8 mouse cellular contexts compared by ENCODE assay signal in genomic region chr9:51075780-51076179, GRCm38 (mm10). TPM values are rescaled to one million over a fixed set of nuclear protein-coding genes. Genes with fewer than 3 reads are reported as not detected.
A peak's percentile ranks its signal among the peaks of the same experiment; 100 is the strongest.
DNase-seq lines count a peak whose midpoint lies in the region; ATAC-seq and TF ChIP-seq lines count a peak whose summit lies in the region.

No protein-coding gene starts in this region.

- DNase-seq in right cerebral cortex, postnatal 14 days: peak; percentile 19
- no peak for DNase-seq in right cerebral cortex, adult 2 months (ENCODE audit: low spot score in 2 of 2)
- DNase-seq in kidney, postnatal 0 days (ENCODE audit: low spot score): peak; percentile 57
- DNase-seq in lung, postnatal 14 days: peak; percentile 41

- no peak for TF ChIP-seq CTCF in kidney, postnatal 0 days (IDR thresholded peaks at IDR 0.05; ENCODE audit: low read depth)

- peak; percentile 39 for ATAC-seq in common myeloid progenitor, adult 5-6 weeks (replicated peaks; ENCODE audit: low read depth, poor library complexity, severe bottlenecking)
- peak; percentile 57 for ATAC-seq in heart, embryonic 14.5 days (ENCODE audit: insufficient number of reproducible peaks, insufficient read depth, low FRiP score, low read depth)
- no peak for ATAC-seq in kidney, postnatal 0 days (replicated peaks; ENCODE audit: low FRiP score, low read depth)
- ATAC-seq in stomach, embryonic 16.5 days (ENCODE audit: insufficient read depth, low FRiP score): 0 out of 2 replicates have a peak, but pooled peaks have one; percentile 46
- no peak for ATAC-seq in erythroid progenitor cell, adult 5-6 weeks (replicated peaks; ENCODE audit: low FRiP score, poor library complexity, severe bottlenecking)

- no peaks in the 10 kb centered on the region for H3K27me3 ChIP-seq in heart, embryonic 14.5 days (ENCODE audit: control insufficient read depth, insufficient read depth, low read length)
- no peaks in the 10 kb centered on the region for H3K27me3 ChIP-seq in kidney, postnatal 0 days (ENCODE audit: insufficient read depth, low read length)
- H3K27me3 ChIP-seq in stomach, embryonic 16.5 days (ENCODE audit: control insufficient read depth, insufficient read depth, low read length): no peaks in the 10 kb centered on the region

- peak overlapping the region; percentile 82 for H3K4me2 ChIP-seq in heart, embryonic 14.5 days (ENCODE audit: low read length)
- peak overlapping the region; percentile 97 for H3K4me2 ChIP-seq in kidney, postnatal 0 days (ENCODE audit: low read length)
- H3K4me2 ChIP-seq in stomach, embryonic 16.5 days (ENCODE audit: low read depth, low read length): peak overlapping the region; percentile 97

- peak overlapping the region; percentile 22 to 53; a peak in 3 of 4 replicates for H3K4me3 ChIP-seq in heart, embryonic 14.5 days (ENCODE audit: control insufficient read depth in 1 of 2, insufficient read depth in 1 of 2, low read depth in 1 of 2, low read length in 2 of 2)
- H3K4me3 ChIP-seq in kidney, postnatal 0 days (replicated peaks; ENCODE audit: low read depth, low read length): peak overlapping the region; percentile 53
- H3K4me3 ChIP-seq in stomach, embryonic 16.5 days (replicated peaks; ENCODE audit: low read length): peak overlapping the region; percentile 63

- H3K9ac ChIP-seq in heart, embryonic 14.5 days (ENCODE audit: low read length): no peak overlapping the region; the same call in 1 of the 2 replicates
- no peak overlapping the region for H3K9ac ChIP-seq in kidney, postnatal 0 days (ENCODE audit: low read depth, low read length)
- no peak overlapping the region for H3K9ac ChIP-seq in stomach, embryonic 16.5 days (ENCODE audit: low read length)

- 25% methylated on average over 3 of the region's 3 CpGs for WGBS in heart, embryonic 14.5 days
- 28% methylated on average over 3 of the region's 3 CpGs for WGBS in kidney, postnatal 0 days
- WGBS in stomach, embryonic 16.5 days: 28% methylated on average over 3 of the region's 3 CpGs

- peak overlapping the region in 1 of 2 experiments; percentile 54; a peak in 1 of 4 replicates for H3K27ac ChIP-seq in heart, embryonic 14.5 days (replicated peaks in 1 of 2; ENCODE audit: control insufficient read depth in 1 of 2, insufficient read depth in 1 of 2, low read depth in 2 of 2, low read length in 2 of 2)
- H3K27ac ChIP-seq in kidney, postnatal 0 days: no peak overlapping the region
- no peak overlapping the region for H3K27ac ChIP-seq in stomach, embryonic 16.5 days (ENCODE audit: low read length)

- no peaks in the 10 kb centered on the region for H3K36me3 ChIP-seq in heart, embryonic 14.5 days (ENCODE audit: control insufficient read depth, insufficient read depth, low read length)
- no peaks in the 10 kb centered on the region for H3K36me3 ChIP-seq in kidney, postnatal 0 days (ENCODE audit: insufficient read depth, low read length)
- H3K36me3 ChIP-seq in stomach, embryonic 16.5 days (ENCODE audit: control insufficient read depth, insufficient read depth, low read length): no peaks in the 10 kb centered on the region

- H3K4me1 ChIP-seq in heart, embryonic 14.5 days (ENCODE audit: control insufficient read depth in 2 of 2, insufficient read depth in 2 of 2, low read length in 2 of 2): peaks cover 3 to 14% of the 10 kb centered on the region in 2 experiments; a peak in 3 of 4 replicates
- peaks cover 8% of the 10 kb centered on the region for H3K4me1 ChIP-seq in kidney, postnatal 0 days (replicated peaks; ENCODE audit: insufficient read depth, low read length)
- peaks cover 8% of the 10 kb centered on the region for H3K4me1 ChIP-seq in stomach, embryonic 16.5 days (ENCODE audit: control insufficient read depth, insufficient read depth, low read length)

- H3K9me3 ChIP-seq in heart, embryonic 14.5 days (ENCODE audit: control insufficient read depth, low read length): no peaks in the 10 kb centered on the region
- H3K9me3 ChIP-seq in kidney, postnatal 0 days (replicated peaks; ENCODE audit: low read length): no peaks in the 10 kb centered on the region
- H3K9me3 ChIP-seq in stomach, embryonic 16.5 days (replicated peaks; ENCODE audit: control insufficient read depth, low read length): no peaks in the 10 kb centered on the region

RNA-seq across cellular contexts. Expression of gene Layn, which starts 1.1 kb away (rescaled TPM):
- total RNA-seq in common myeloid progenitor, adult 5-6 weeks (2017): 12.2 and 18.3 TPM in 2 replicates
- 11.5 and 11.6 TPM in 2 replicates for polyA plus RNA-seq in heart, embryonic 14.5 days (2014; fragmentation: Nextera tagmentation; extraction: Ambion mirVana)
- polyA plus RNA-seq in kidney, postnatal 0 days (2015; fragmentation: Nextera tagmentation; extraction: Ambion mirVana): 8.0 and 8.5 TPM in 2 replicates
- polyA plus RNA-seq in stomach, embryonic 16.5 days (2015; fragmentation: Nextera tagmentation; extraction: Ambion mirVana): 4.3 and 4.7 TPM in 2 replicates
- not detected in 2 replicates for total RNA-seq in erythroid progenitor cell, adult 5-6 weeks (2015; ENCODE audit: low replicate concordance)
- total RNA-seq in erythroid progenitor cell, adult 5-6 weeks (2017; ENCODE audit: low replicate concordance): 1.7 and 2.0 TPM in 2 replicates

RNA-seq across cellular contexts. Expression of gene Btg4, which starts 15.1 kb away (rescaled TPM):
- not detected in 2 replicates for total RNA-seq in common myeloid progenitor, adult 5-6 weeks (2017)
- not detected in 2 replicates for polyA plus RNA-seq in heart, embryonic 14.5 days (2014; fragmentation: Nextera tagmentation; extraction: Ambion mirVana)
- polyA plus RNA-seq in kidney, postnatal 0 days (2015; fragmentation: Nextera tagmentation; extraction: Ambion mirVana): not detected in 2 replicates
- not detected in 2 replicates for polyA plus RNA-seq in stomach, embryonic 16.5 days (2015; fragmentation: Nextera tagmentation; extraction: Ambion mirVana)
- not detected in 2 replicates for total RNA-seq in erythroid progenitor cell, adult 5-6 weeks (2015; ENCODE audit: low replicate concordance)
- total RNA-seq in erythroid progenitor cell, adult 5-6 weeks (2017; ENCODE audit: low replicate concordance): not detected in 2 replicates

RNA-seq across cellular contexts. Expression of gene 4833427G06Rik, which starts 26.1 kb away (rescaled TPM):
- total RNA-seq in common myeloid progenitor, adult 5-6 weeks (2017): not detected in 2 replicates
- polyA plus RNA-seq in heart, embryonic 14.5 days (2014; fragmentation: Nextera tagmentation; extraction: Ambion mirVana): not detected in 2 replicates
- 0.14 TPM in 1 of 2 replicates, not detected in the other for polyA plus RNA-seq in kidney, postnatal 0 days (2015; fragmentation: Nextera tagmentation; extraction: Ambion mirVana)
- polyA plus RNA-seq in stomach, embryonic 16.5 days (2015; fragmentation: Nextera tagmentation; extraction: Ambion mirVana): 0.31 TPM in 1 of 2 replicates, not detected in the other
- total RNA-seq in erythroid progenitor cell, adult 5-6 weeks (2015; ENCODE audit: low replicate concordance): not detected in 2 replicates
- not detected in 2 replicates for total RNA-seq in erythroid progenitor cell, adult 5-6 weeks (2017; ENCODE audit: low replicate concordance)

Comparison
In these comparisons a context has a peak if more than half of its experiments do, and no peak if none do; other contexts are left out.
1. DNase-seq: peak in right cerebral cortex, postnatal 14 days (single experiment), kidney, postnatal 0 days (single experiment) and lung, postnatal 14 days (single experiment); none in right cerebral cortex, adult 2 months (0 of 2).
2. ATAC-seq: peak in common myeloid progenitor, adult 5-6 weeks (single experiment), heart, embryonic 14.5 days (single experiment) and stomach, embryonic 16.5 days (single experiment); none in kidney, postnatal 0 days (single experiment) and erythroid progenitor cell, adult 5-6 weeks (single experiment).
3. Peak in every context shown above with its lines, with median percentiles within 50 percentile points of each other: H3K4me2 ChIP-seq and H3K4me3 ChIP-seq.